Mouse (Mus musculus) brain, embryonic 14.5 days (tissue): ENCODE results near the gene Guca2b. TPM values are rescaled to one million over a fixed set of nuclear protein-coding genes. Genes with fewer than 3 reads are reported as not detected.

ENCODE experiments used
- DNase-seq: peaks from one replicate; pipeline ENCODE4 v3.0.0-alpha.2; 2011; ENCODE audit warnings: low read depth
- CTCF ChIP-seq: fragments of 200-500 bp; IDR thresholded peaks from 2 replicates; pipeline ENCODE4 v1.5.1; 2012; ENCODE audit warnings: inconsistent platforms, mild to moderate bottlenecking, moderate library complexity, borderline replicate concordance; ENCODE audit not compliant: insufficient read depth, insufficient read length; ENCODE audit errors: extremely low read depth
- POLR2A ChIP-seq: fragments of 200-500 bp; IDR thresholded peaks from 2 replicates; pipeline ENCODE4 v1.6.1; 2012; ENCODE audit warnings: mild to moderate bottlenecking, inconsistent platforms, borderline replicate concordance; ENCODE audit not compliant: poor library complexity, insufficient read depth, insufficient read length, severe bottlenecking; ENCODE audit errors: extremely low read depth
- polyA plus RNA-seq: library from polyadenylated mRNA; depleted of rRNA; stranded (reverse); fragments of >200 nt; gene quantifications from 2 replicates; pipeline ENCODE4 v1.2.3, GENCODE M21; 2012; rRNA removed

The Guca2b gene
- polyA plus RNA-seq, 1 experiment, result 2.5 TPM

- TF ChIP-seq CTCF (no peak), POLR2A (no peak)
- peak; percentile 35 for DNase-seq
These were observed 31.4 kb downstream of the Guca2b start for GRCm38 (mm10) chr4:119627317-119627716.

DNA sequence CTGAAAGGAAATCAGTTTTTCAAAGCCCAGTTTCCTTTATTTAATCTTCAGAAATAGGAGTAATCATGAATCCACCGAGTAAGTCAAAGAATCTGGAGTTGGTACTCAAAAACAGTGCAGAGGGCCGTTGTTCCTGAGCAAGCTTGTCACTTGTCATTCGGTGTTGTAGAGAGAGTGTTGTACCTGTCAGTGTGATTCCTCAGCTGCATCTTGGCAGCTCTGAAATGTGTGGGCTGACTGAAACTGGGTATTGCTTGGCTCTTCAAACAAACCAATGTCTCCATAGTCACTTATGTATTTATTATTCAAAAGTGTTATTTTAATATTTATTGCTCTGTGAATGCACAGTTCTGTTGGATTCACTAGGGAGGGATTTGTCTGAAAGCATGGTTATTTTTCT lies 31.9 kb downstream of the Guca2b start:
- TF ChIP-seq POLR2A, result no peak
- no peak for TF ChIP-seq CTCF

GRCm38 (mm10) chr4:119626081-119626645 lies 32.6 kb downstream of the Guca2b start:
- no peak for DNase-seq
- no peak for TF ChIP-seq POLR2A
- TF ChIP-seq CTCF, result no peak

More for the DNA sequence above, 31.9 kb downstream of the Guca2b start:
- DNase-seq, result peak; percentile 12

DNA sequence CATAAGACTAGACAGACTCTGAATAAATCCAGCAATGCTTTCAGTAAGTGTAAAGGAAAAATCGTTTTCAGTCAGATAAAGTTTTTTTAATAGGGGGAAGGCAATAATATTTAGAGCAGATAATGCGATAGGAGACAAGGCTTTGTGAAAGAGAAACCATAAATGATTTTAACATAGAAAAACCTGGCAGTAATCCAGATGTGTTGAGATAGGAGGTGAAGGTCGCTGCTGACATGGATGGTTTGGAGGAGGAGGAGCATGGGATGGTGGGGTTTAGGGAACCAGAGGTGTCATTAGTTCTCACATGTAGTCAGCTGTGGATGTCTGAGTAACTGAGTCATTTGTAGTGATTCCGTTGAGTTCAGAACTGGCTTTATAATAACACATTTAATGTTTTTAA lies 44.0 kb downstream of the Guca2b start:
- TF ChIP-seq POLR2A (no peak), CTCF (no peak)
- no peak for DNase-seq

GRCm38 (mm10) chr4:119614078-119614477 lies 44.7 kb downstream of the Guca2b start:
- peak; percentile 8 for DNase-seq
- TF ChIP-seq POLR2A (no peak), CTCF (no peak)

DNA sequence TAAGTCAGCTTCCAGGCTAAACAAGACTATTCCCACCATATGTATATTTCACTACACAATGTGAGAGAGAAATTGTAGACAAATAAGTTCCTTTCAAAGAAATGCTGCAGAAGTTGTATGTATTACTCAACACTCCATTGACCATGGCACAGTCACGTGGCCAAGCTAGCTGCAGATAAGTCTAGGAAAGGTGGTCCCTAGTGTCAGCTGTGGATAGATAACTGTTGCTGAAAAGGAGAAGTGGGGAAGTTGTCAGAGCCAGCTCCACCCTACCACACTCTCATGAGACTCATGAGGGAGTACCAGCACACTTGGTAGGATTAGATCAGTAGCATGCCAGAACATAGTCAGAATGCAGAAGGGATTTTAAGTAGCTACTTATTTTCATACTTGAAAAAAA lies 49.3 kb downstream of the Guca2b start:
- TF ChIP-seq CTCF (no peak), POLR2A (no peak)

More for the DNA sequence above, 49.3 kb downstream of the Guca2b start:
- no peak for DNase-seq

Other genes with a start within 250 kb of the Guca2b start
- 8.7 and 11.3 TPM in 2 replicates for gene Ccdc30, start 243.4 kb downstream of the Guca2b start, polyA plus RNA-seq
- 10.4 and 12.1 TPM in 2 replicates for gene Ppcs, start 236.5 kb downstream of the Guca2b start, polyA plus RNA-seq
- gene Zmynd12, start 236.1 kb downstream of the Guca2b start, polyA plus RNA-seq, result 0.37 and 0.53 TPM in 2 replicates
- 15.6 and 22.0 TPM in 2 replicates for gene Rimkla, start 166.3 kb downstream of the Guca2b start, polyA plus RNA-seq
- 36.5 and 43.3 TPM in 2 replicates for gene Foxj3, start 122.0 kb downstream of the Guca2b start, polyA plus RNA-seq
- 9.4 and 10.0 TPM in 2 replicates for gene Frg2f1, start 119.4 kb downstream of the Guca2b start, polyA plus RNA-seq
- 0.16 TPM in 1 of 2 replicates, not detected in the other for gene Guca2a, start 21.2 kb downstream of the Guca2b start, polyA plus RNA-seq
- 14.1 and 14.8 TPM in 2 replicates for gene Hivep3, start 74.8 kb upstream of the Guca2b start, polyA plus RNA-seq